Mouse (Mus musculus) myocyte (in vitro differentiated cells): ENCODE measurements around the gene Enkur. TPM values are rescaled to one million over a fixed set of nuclear protein-coding genes. Genes with fewer than 3 reads are reported as not detected.
"Not testable (repeated sequence)": the region's sequence is repeated elsewhere in the genome, so short reads cannot be mapped to it uniquely, and the experiment has no call there.

ENCODE experiments used
- H3K27me3 ChIP-seq: one replicate; pipeline ENCODE4 v1.6.1; 2011; ENCODE audit not compliant: control insufficient read depth, insufficient read depth, insufficient read length
- H3K36me3 ChIP-seq: one replicate; pipeline ENCODE4 v1.6.1; 2011; ENCODE audit not compliant: control insufficient read depth, insufficient read depth
- H3K4me2 ChIP-seq: one replicate; pipeline ENCODE4 v1.6.1; 2011; ENCODE audit warnings: low read depth, control low read depth
- H3K4me3 ChIP-seq: one replicate; pipeline ENCODE4 v1.5.1; 2011; ENCODE audit warnings: mild to moderate bottlenecking, control low read depth, moderate library complexity
- H3K79me2 ChIP-seq: one replicate; pipeline ENCODE4 v1.6.1; 2011; ENCODE audit not compliant: control insufficient read depth, insufficient read depth
- H3ac ChIP-seq: one replicate; pipeline ENCODE4 v1.6.1; 2011; ENCODE audit not compliant: control insufficient read depth, insufficient read length
- CEBPB ChIP-seq: IDR thresholded peaks from 2 replicates; pipeline ENCODE4 v1.6.1; 2011; ENCODE audit warnings: mild to moderate bottlenecking, moderate library complexity; ENCODE audit not compliant: poor library complexity, insufficient read depth, severe bottlenecking
- E2F4 ChIP-seq: IDR thresholded peaks from one replicate; pipeline ENCODE4 v1.6.1; 2011; ENCODE audit warnings: mild to moderate bottlenecking, control low read depth, moderate library complexity; ENCODE audit not compliant: insufficient read depth
- MAX ChIP-seq: IDR thresholded peaks from one replicate; pipeline ENCODE4 v1.6.1; 2011; ENCODE audit warnings: low read depth, mild to moderate bottlenecking, control low read depth
- MYOD1 ChIP-seq, 3 experiments: IDR thresholded peaks; one replicate each; pipeline ENCODE4 v1.6.1; 2011; ENCODE audit warnings: control low read depth in 2 of 3, low read depth in 2 of 3, mild to moderate bottlenecking in 2 of 3, moderate library complexity in 1 of 3; ENCODE audit not compliant: insufficient read length in 2 of 3, control insufficient read depth in 1 of 3
- MYOG ChIP-seq, 3 experiments: IDR thresholded peaks; one replicate each; pipeline ENCODE4 v1.6.1; 2011; ENCODE audit warnings: control low read depth in 2 of 3, low read depth in 2 of 3, mild to moderate bottlenecking in 2 of 3; ENCODE audit not compliant: insufficient read length in 2 of 3, control insufficient read depth in 1 of 3, insufficient read depth in 1 of 3
- POLR2A ChIP-seq: IDR thresholded peaks from one replicate; pipeline ENCODE4 v1.6.1; 2011; ENCODE audit warnings: low read depth, mild to moderate bottlenecking, control low read depth, moderate library complexity; ENCODE audit not compliant: insufficient read length
- POLR2AphosphoS2 ChIP-seq: IDR thresholded peaks from one replicate; pipeline ENCODE4 v1.6.1; 2011; ENCODE audit warnings: low read depth, control low read depth; ENCODE audit not compliant: insufficient read length
- REST ChIP-seq: IDR thresholded peaks from one replicate; pipeline ENCODE4 v1.6.1; 2011; ENCODE audit warnings: mild to moderate bottlenecking, control low read depth, moderate library complexity; ENCODE audit not compliant: insufficient read depth, insufficient read length
- SRF ChIP-seq: IDR thresholded peaks from one replicate; pipeline ENCODE4 v1.6.1; 2011; ENCODE audit warnings: low read depth; ENCODE audit not compliant: control insufficient read depth, insufficient read length
- TCF12 ChIP-seq: IDR thresholded peaks from one replicate; pipeline ENCODE4 v1.6.1; 2011; ENCODE audit warnings: mild to moderate bottlenecking, control low read depth; ENCODE audit not compliant: poor library complexity, insufficient read depth, severe bottlenecking
- TCF3 ChIP-seq: IDR thresholded peaks from one replicate; pipeline ENCODE4 v1.6.1; 2011; ENCODE audit warnings: low read depth, control low read depth; ENCODE audit not compliant: insufficient read length
- USF1 ChIP-seq: IDR thresholded peaks from one replicate; pipeline ENCODE4 v1.6.1; 2011; ENCODE audit warnings: low read depth, mild to moderate bottlenecking, control low read depth, moderate library complexity
- polyA plus RNA-seq: library from polyadenylated mRNA; unstranded; fragments of >200 nt; fragmentation: generic; extraction: Trizol; gene quantifications from one replicate; pipeline ENCODE4 v1.2.1, GENCODE M21; 2012; ENCODE audit warnings: missing spikeins

The Enkur gene
- polyA plus RNA-seq: 1.0 TPM

GRCm38 (mm10) chr2:21204912-21205830, at the start of gene Enkur, which contains the start of gene Thnsl1:
Gene Enkur (minus strand): TSS chr2:21205365.
Gene Thnsl1 (plus strand): TSS chr2:21205724.
- peak within 1 kb of the TSS; percentile 41 for H3K4me3 ChIP-seq
- TF ChIP-seq CEBPB (no peak), POLR2A (peak; percentile 86), USF1 (peak; percentile 38), POLR2AphosphoS2 (peak; percentile 93)
- H3K27me3 ChIP-seq: no peaks in the 10 kb centered on the region
- peak within 1 kb of the TSS; percentile 91 for H3K4me2 ChIP-seq
- H3K79me2 ChIP-seq: no peaks in the 10 kb centered on the region
- no peaks in the 10 kb centered on the region for H3K36me3 ChIP-seq
- peak within 1 kb of the TSS; percentile 35 for H3ac ChIP-seq

GRCm38 (mm10) chr2:21254308-21254707, 49.1 kb upstream of the Enkur start:
- H3K4me2 ChIP-seq: no peak overlapping the region
- no peak overlapping the region for H3ac ChIP-seq
- H3K79me2 ChIP-seq: no peaks in the 10 kb centered on the region
- H3K27me3 ChIP-seq: no peaks in the 10 kb centered on the region
- TF ChIP-seq MYOD1 (IDR thresholded peaks at IDR 0.05; ENCODE audit: control insufficient read depth in 1 of 3, insufficient read length in 2 of 3, low read depth in 2 of 3): peak in 2 of 3 experiments; percentile 29 to 58
- TF ChIP-seq E2F4: no peak
- no peak for TF ChIP-seq MYOG (IDR thresholded peaks at IDR 0.05; ENCODE audit: control insufficient read depth in 1 of 3, insufficient read depth in 1 of 3, insufficient read length in 2 of 3, low read depth in 2 of 3)
- TF ChIP-seq CEBPB: no peak
- H3K36me3 ChIP-seq: no peaks in the 10 kb centered on the region
- H3K4me3 ChIP-seq: no peak overlapping the region

DNA sequence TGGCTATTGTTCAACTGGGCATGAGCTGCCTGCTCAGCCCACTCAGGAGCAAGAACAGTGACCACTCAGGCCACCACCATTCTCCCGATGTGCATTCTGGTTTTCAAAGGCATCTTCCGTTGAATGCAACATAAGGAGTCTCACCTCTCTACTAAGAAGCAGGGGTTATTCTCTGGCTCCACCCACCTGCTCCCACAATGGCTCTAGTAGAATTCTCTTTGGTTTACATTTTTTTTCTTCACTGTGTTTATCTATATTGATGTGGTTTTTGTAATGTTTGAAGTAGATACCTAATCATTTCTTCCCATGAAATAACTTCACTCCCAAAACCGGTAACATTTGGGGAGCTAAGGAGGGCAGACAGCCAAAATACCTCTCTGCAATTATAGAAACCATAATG, 48.5 kb upstream of the Enkur start:
- no peaks in the 10 kb centered on the region for H3K36me3 ChIP-seq
- no peak for TF ChIP-seq USF1
- no peak for TF ChIP-seq E2F4
- no peak for TF ChIP-seq MYOD1 (IDR thresholded peaks at IDR 0.05; ENCODE audit: control insufficient read depth in 1 of 3, insufficient read length in 2 of 3, low read depth in 2 of 3)
- no peak for TF ChIP-seq POLR2A
- no peak for TF ChIP-seq CEBPB
- TF ChIP-seq SRF: no peak
- TF ChIP-seq MAX: no peak
- no peak for TF ChIP-seq POLR2AphosphoS2
- no peak for TF ChIP-seq TCF3
- TF ChIP-seq TCF12: no peak
- TF ChIP-seq MYOG (IDR thresholded peaks at IDR 0.05; ENCODE audit: control insufficient read depth in 1 of 3, insufficient read depth in 1 of 3, insufficient read length in 2 of 3, low read depth in 2 of 3): no peak
- no peak for TF ChIP-seq REST
- no peak overlapping the region for H3ac ChIP-seq

GRCm38 (mm10) chr2:21245477-21246102, 40.4 kb upstream of the Enkur start:
- no peak overlapping the region for H3K4me2 ChIP-seq
- no peak overlapping the region for H3ac ChIP-seq
- H3K36me3 ChIP-seq: no peaks in the 10 kb centered on the region
- TF ChIP-seq MYOD1 (IDR thresholded peaks at IDR 0.05; ENCODE audit: control insufficient read depth in 1 of 3, insufficient read length in 2 of 3, low read depth in 2 of 3) (no peak), CEBPB (no peak), MYOG (IDR thresholded peaks at IDR 0.05; ENCODE audit: control insufficient read depth in 1 of 3, insufficient read depth in 1 of 3, insufficient read length in 2 of 3, low read depth in 2 of 3) (no peak), E2F4 (no peak), TCF12 (no peak), POLR2AphosphoS2 (no peak), SRF (no peak), TCF3 (no peak)
- no peak overlapping the region for H3K4me3 ChIP-seq
- no peaks in the 10 kb centered on the region for H3K27me3 ChIP-seq
- no peaks in the 10 kb centered on the region for H3K79me2 ChIP-seq

More for the DNA sequence above, 48.5 kb upstream of the Enkur start:
- H3K27me3 ChIP-seq: no peaks in the 10 kb centered on the region
- H3K4me2 ChIP-seq: peak overlapping the region; percentile 49
- no peak overlapping the region for H3K4me3 ChIP-seq
- no peaks in the 10 kb centered on the region for H3K79me2 ChIP-seq

DNA sequence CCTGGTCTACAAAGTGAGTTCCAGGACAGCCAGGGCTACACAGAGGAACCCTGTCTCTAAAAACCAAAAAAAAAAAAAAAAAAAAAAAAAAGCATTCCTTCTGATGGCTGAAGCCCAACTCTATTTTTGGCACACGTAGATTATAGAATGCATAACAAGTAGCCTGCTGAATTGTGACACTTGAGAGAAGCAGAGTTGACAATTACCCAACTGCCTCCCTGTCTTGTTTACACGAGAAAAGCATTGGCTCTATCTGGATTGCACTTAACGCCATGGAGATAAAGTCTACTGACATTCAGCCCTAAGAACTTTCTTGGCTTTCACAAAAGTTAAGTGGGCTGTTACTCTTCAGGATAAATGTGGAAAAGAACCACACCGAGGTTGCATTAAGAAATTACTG, 39.8 kb upstream of the Enkur start:
- no peaks in the 10 kb centered on the region for H3K36me3 ChIP-seq
- no peak overlapping the region for H3K4me2 ChIP-seq
- H3K79me2 ChIP-seq: no peaks in the 10 kb centered on the region
- no peaks in the 10 kb centered on the region for H3K27me3 ChIP-seq
- TF ChIP-seq TCF3 (no peak), SRF (no peak), MAX (no peak), TCF12 (no peak), MYOG (IDR thresholded peaks at IDR 0.05; ENCODE audit: control insufficient read depth in 1 of 3, insufficient read depth in 1 of 3, insufficient read length in 2 of 3, low read depth in 2 of 3) (no peak), E2F4 (no peak), CEBPB (no peak), POLR2A (no peak), POLR2AphosphoS2 (no peak), MYOD1 (IDR thresholded peaks at IDR 0.05; ENCODE audit: control insufficient read depth in 1 of 3, insufficient read length in 2 of 3, low read depth in 2 of 3) (no peak), REST (no peak), USF1 (no peak)
- no peak overlapping the region for H3K4me3 ChIP-seq
- no peak overlapping the region for H3ac ChIP-seq

DNA sequence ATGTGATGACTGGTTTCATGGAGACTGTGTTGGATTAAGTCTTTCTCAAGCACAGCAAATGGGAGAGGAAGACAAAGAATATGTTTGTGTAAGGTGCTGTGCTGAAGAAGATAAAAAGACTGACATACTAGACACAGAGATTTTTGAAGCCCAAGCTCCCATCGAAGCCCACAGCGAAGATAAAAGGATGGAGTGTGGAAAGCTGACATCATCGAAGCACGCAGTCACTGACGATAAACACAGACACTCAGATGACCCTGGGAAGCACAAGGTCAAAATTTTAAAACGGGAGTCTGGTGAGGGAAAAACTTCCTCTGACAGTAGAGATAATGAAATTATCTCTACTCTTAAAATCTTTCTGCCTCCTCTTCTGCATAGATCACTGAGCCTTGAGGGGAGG, 38.9 kb upstream of the Enkur start:
- H3ac ChIP-seq, H3K27me3 ChIP-seq, H3K79me2 ChIP-seq, H3K36me3 ChIP-seq, H3K4me3 ChIP-seq, H3K4me2 ChIP-seq: not testable (repeated sequence)
